ENCODE assay signal across 23 mouse cellular contexts in the genomic region with DNA sequence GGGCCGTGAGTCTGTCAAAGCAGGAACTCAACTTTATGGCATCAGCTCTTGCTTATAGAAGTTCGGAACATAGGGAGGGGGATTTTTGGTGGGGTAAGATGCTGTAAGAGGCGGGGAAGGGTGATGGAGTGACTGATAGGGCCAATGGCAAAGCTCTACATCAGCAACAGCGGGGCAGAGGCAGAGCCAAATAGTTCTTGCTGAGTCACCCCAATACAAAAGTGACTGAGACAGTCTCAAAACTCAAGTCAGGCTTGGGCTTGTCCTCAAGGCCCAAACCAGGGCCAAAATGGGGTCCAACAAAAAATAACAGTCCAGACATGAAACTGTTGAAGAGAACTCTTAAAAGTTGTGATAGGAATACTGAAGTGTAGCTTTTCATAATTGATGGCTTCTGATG. TPM values are rescaled to one million over a fixed set of nuclear protein-coding genes. Genes with fewer than 3 reads are reported as not detected.
DNase-seq lines count a peak whose midpoint lies in the region; TF ChIP-seq lines count a peak whose summit lies in the region.
"Had no signal": no experiment of that assay in that cellular context is flagged by ENCODE, and none has a peak within 500 bp of the region (broad histone marks: within the 10 kb centered on the region; RNA-seq: fewer than 3 reads in every experiment).

No protein-coding gene starts in this region.

- H3K27me3 ChIP-seq in CH12.LX (replicated peaks) (no peaks in the 10 kb centered on the region), MEL (ENCODE audit: control insufficient read depth in 1 of 2, insufficient read depth in 2 of 2, low read length in 2 of 2) (no peaks in the 10 kb centered on the region)
- H3K27me3 ChIP-seq: embryonic facial prominence, embryonic 12.5 days; embryonic facial prominence, embryonic 15.5 days; hindbrain, embryonic 12.5 days; hindbrain, embryonic 15.5 days had no signal

- H3K4me1 ChIP-seq in CH12.LX (ENCODE audit: control insufficient read depth in 1 of 2, insufficient read depth in 2 of 2) (peaks cover 17 to 56% of the 10 kb centered on the region in 2 experiments), MEL (ENCODE audit: control insufficient read depth in 1 of 2, insufficient read depth in 2 of 2, low read length in 2 of 2) (peaks cover 23 to 37% of the 10 kb centered on the region in 2 experiments)

- in situ Hi-C loops in CH12.LX (cut with MboI; ENCODE audit: low pct_ligation_motif_present, low pct_unique_long_range_greater_than_20kb, low sequenced_read_pairs), result loop anchor here (5.0 to 25.0 kb wide), 2 partner anchors 88 to 343 kb away; no protein-coding TSS in a partner anchor

- H3K9me3 ChIP-seq in CH12.LX (replicated peaks; ENCODE audit: low read length) (no peaks in the 10 kb centered on the region), MEL (replicated peaks; ENCODE audit: insufficient read depth, low read length) (no peaks in the 10 kb centered on the region)
- H3K9me3 ChIP-seq: embryonic facial prominence, embryonic 12.5 days; embryonic facial prominence, embryonic 15.5 days; hindbrain, embryonic 12.5 days; hindbrain, embryonic 15.5 days had no signal

- TF ChIP-seq POLR2A in CH12.LX (IDR thresholded peaks at IDR 0.05; ENCODE audit: low read depth, low read length) (no peak), MEL (IDR thresholded peaks at IDR 0.05; ENCODE audit: control insufficient read depth in 1 of 2, insufficient read depth in 1 of 2, low read depth in 1 of 2, low read length in 2 of 2, poor library complexity in 1 of 2) (no peak)

- H3K79me2 ChIP-seq in CH12.LX (replicated peaks; ENCODE audit: control insufficient read depth, extremely low read depth, insufficient read depth, poor library complexity, severe bottlenecking), result no peaks in the 10 kb centered on the region; the same call in 1 of the 2 replicates
- H3K79me2 ChIP-seq in MEL (ENCODE audit: control insufficient read depth, insufficient read depth, low read length, poor library complexity), result no peaks in the 10 kb centered on the region

- no peak overlapping the region for H3K27ac ChIP-seq in CH12.LX (ENCODE audit: insufficient read depth, low read depth)
- H3K27ac ChIP-seq in MEL (ENCODE audit: control insufficient read depth, low read depth, low read length), result peak overlapping the region; percentile 74
- H3K27ac ChIP-seq: embryonic facial prominence, embryonic 12.5 days; embryonic facial prominence, embryonic 15.5 days; hindbrain, embryonic 12.5 days; hindbrain, embryonic 15.5 days had no signal

- dilution Hi-C loops in CH12.LX (cut with MboI; ENCODE audit: extremely low pct_ligation_motif_present, extremely low pct_unique_long_range_greater_than_20kb, low sequenced_read_pairs), result no loop called here

- H3K4me2 ChIP-seq in CH12.LX (ENCODE audit: insufficient read depth, low read depth, poor library complexity, severe bottlenecking), result no peak overlapping the region
- H3K4me2 ChIP-seq: embryonic facial prominence, embryonic 12.5 days; embryonic facial prominence, embryonic 15.5 days; hindbrain, embryonic 12.5 days; hindbrain, embryonic 15.5 days had no signal

- TF ChIP-seq RAD21 in CH12.LX (IDR thresholded peaks at IDR 0.05; ENCODE audit: low read depth, low read length) (no peak), MEL (IDR thresholded peaks at IDR 0.05; ENCODE audit: low read depth, low read length) (no peak)

- H3K4me3 ChIP-seq in CH12.LX (replicated peaks in 1 of 3; ENCODE audit: low read depth in 2 of 3, low read length in 2 of 3, poor library complexity in 1 of 3) (no peak overlapping the region), MEL (ENCODE audit: control insufficient read depth in 1 of 2, insufficient read depth in 1 of 2, low read depth in 2 of 2, low read length in 2 of 2) (no peak overlapping the region)
- H3K4me3 ChIP-seq: embryonic facial prominence, embryonic 12.5 days; embryonic facial prominence, embryonic 15.5 days; hindbrain, embryonic 12.5 days; hindbrain, embryonic 15.5 days had no signal

- DNase-seq in 3T3-L1 (ENCODE audit: low read depth, low spot score), result peak; percentile 53
- DNase-seq in CH12.LX (ENCODE audit: extremely low read depth), result peak; percentile 30
- DNase-seq in MEL (ENCODE audit: low read depth, low spot score), result peak; percentile 87
- peak; percentile 12 for DNase-seq in ZHBTc4 (ENCODE audit: low read depth, low spot score)
- DNase-seq in T-cell, adult 2 months (ENCODE audit: low spot score), result no peak
- no peak for DNase-seq in kidney, adult 18-20 months
- no peak for DNase-seq in right cerebral cortex, adult 2 months (ENCODE audit: low spot score in 2 of 2)
- DNase-seq: adrenal gland, postnatal 10 days; adrenal gland, postnatal 36 days; cerebellum, adult 11 months; cerebellum, adult 2 months; cerebellum, adult 9-11 months; cerebellum, postnatal 25 days; forebrain, postnatal 0 days; gastrocnemius, postnatal 25 days; heart, adult 18-20 months; kidney, adult 8-10 months had no signal

- peaks cover 3 to 10% of the 10 kb centered on the region in 2 experiments for H3K36me3 ChIP-seq in CH12.LX (replicated peaks in 1 of 2; ENCODE audit: control insufficient read depth in 1 of 2, insufficient read depth in 1 of 2, low read length in 1 of 2)
- peaks cover 0 to 33% of the 10 kb centered on the region in 2 experiments; a peak in 2 of 4 replicates for H3K36me3 ChIP-seq in MEL (ENCODE audit: control insufficient read depth in 1 of 2, insufficient read depth in 2 of 2, low read length in 2 of 2)
- H3K36me3 ChIP-seq: hindbrain, embryonic 15.5 days had no signal

- TF ChIP-seq CTCF in CH12.LX (conservative IDR thresholded peaks at IDR 0.05 in 1 of 2, IDR thresholded peaks at IDR 0.05 in 1 of 2; ENCODE audit: low read depth in 2 of 2, low read length in 2 of 2), result no peak
- no peak for TF ChIP-seq CTCF in MEL (IDR thresholded peaks at IDR 0.05 in 2 of 3, conservative IDR thresholded peaks at IDR 0.05 in 1 of 3; ENCODE audit: control insufficient read depth in 1 of 3, insufficient read depth in 1 of 3, low read depth in 2 of 3, low read length in 3 of 3, poor library complexity in 1 of 3, severe bottlenecking in 1 of 3)

- H3K9ac ChIP-seq in CH12.LX (ENCODE audit: insufficient read depth, low read depth) (no peak overlapping the region), MEL (ENCODE audit: control insufficient read depth, low read depth, low read length, poor library complexity, severe bottlenecking) (peak overlapping the region; percentile 45)
- H3K9ac ChIP-seq: embryonic facial prominence, embryonic 12.5 days; embryonic facial prominence, embryonic 15.5 days; forebrain, postnatal 0 days; hindbrain, embryonic 12.5 days; hindbrain, embryonic 15.5 days had no signal

- 0 out of 2 replicates have a peak, but pooled peaks have one; percentile 4 for TF ChIP-seq EP300 in CH12.LX (IDR thresholded peaks at IDR 0.05; ENCODE audit: low read length)
- peak; percentile 38 to 70; a peak in 2 of 4 replicates for TF ChIP-seq EP300 in MEL (IDR thresholded peaks at IDR 0.05; ENCODE audit: low read depth in 1 of 2, low read length in 2 of 2)

TF ChIP-seq in CH12.LX, 34 proteins besides CTCF, POLR2A, EP300 and RAD21:
- TF ChIP-seq KAT2A (IDR thresholded peaks at IDR 0.05; ENCODE audit: insufficient replicate concordance, low read length) (no peak), MAFK (IDR thresholded peaks at IDR 0.05; ENCODE audit: insufficient replicate concordance, low read length) (peak; percentile 86), HCFC1 (IDR thresholded peaks at IDR 0.05; ENCODE audit: low read depth, low read length) (0 out of 2 replicates have a peak, but pooled peaks have one; percentile 9)

TF ChIP-seq in MEL, 35 proteins besides CTCF, POLR2A, EP300 and RAD21 (continues in another document):
- TF ChIP-seq ZKSCAN1 (IDR thresholded peaks at IDR 0.05; ENCODE audit: low read depth, low read length) (no peak), CHD1 (IDR thresholded peaks at IDR 0.05; ENCODE audit: low read depth, low read length) (no peak), POLR2AphosphoS5 (IDR thresholded peaks at IDR 0.05; ENCODE audit: borderline replicate concordance, low read depth, low read length) (no peak), ZC3H11A (IDR thresholded peaks at IDR 0.05; ENCODE audit: low read depth, low read length) (peak; percentile 87), USF1 (IDR thresholded peaks at IDR 0.05; ENCODE audit: low read depth, low read length) (no peak), BHLHE40 (IDR thresholded peaks at IDR 0.05; ENCODE audit: borderline replicate concordance, low read depth, low read length) (no peak), ZMIZ1 (IDR thresholded peaks at IDR 0.05; ENCODE audit: low read depth, low read length) (no peak), UBTF (IDR thresholded peaks at IDR 0.05; ENCODE audit: borderline replicate concordance, insufficient read depth, low read depth, low read length) (no peak), E2F4 (IDR thresholded peaks at IDR 0.05; ENCODE audit: borderline replicate concordance, low read depth, low read length) (no peak), MXI1 (IDR thresholded peaks at IDR 0.05; ENCODE audit: low read depth, low read length) (no peak), KAT2A (conservative IDR thresholded peaks at IDR 0.05; ENCODE audit: low read depth, low read length) (peak; percentile 50; the same call in 1 of the 2 replicates), NELFE (IDR thresholded peaks at IDR 0.05; ENCODE audit: low read depth, low read length) (no peak), MYC (IDR thresholded peaks at IDR 0.05; ENCODE audit: low read depth, low read length) (no peak), MAFK (IDR thresholded peaks at IDR 0.05; ENCODE audit: borderline replicate concordance, low read depth, low read length) (peak; percentile 93), MYB (IDR thresholded peaks at IDR 0.05; ENCODE audit: low read depth, low read length) (no peak), MAX (IDR thresholded peaks at IDR 0.05; ENCODE audit: low read length) (no peak), MEF2A (IDR thresholded peaks at IDR 0.05; ENCODE audit: extremely low read depth, insufficient replicate concordance, low read depth, low read length, poor library complexity, severe bottlenecking) (no peak), POLR2AphosphoS2 (IDR thresholded peaks at IDR 0.05; ENCODE audit: low read length) (no peak), TAL1 (IDR thresholded peaks at IDR 0.05; ENCODE audit: low read length) (no peak)

RNA-seq across cellular contexts. Expression of a gene that starts 30.9 kb away (rescaled TPM):
- total RNA-seq in CH12.LX (2012; rRNA removed) (4.0 and 4.7 TPM in 2 replicates), CH12.LX (2014; rRNA removed) (3.4 and 3.8 TPM in 2 replicates), MEL (2012; rRNA removed) (5.1 and 6.2 TPM in 2 replicates)
- polyA plus RNA-seq in CH12.LX (2012; ENCODE audit: insufficient read length, low read depth) (5.2 and 5.8 TPM in 2 replicates), MEL (2012; ENCODE audit: insufficient read depth in 1 of 2, insufficient read length in 2 of 2, low read depth in 1 of 2, low replicate concordance in 2 of 2, missing spikeins in 1 of 2) (1 to 10 TPM in 1 of 2 experiments, not detected in 1; 9.2 TPM)

RNA-seq across cellular contexts. Expression of a gene that starts 40.2 kb away (rescaled TPM):
- total RNA-seq in CH12.LX (2012; rRNA removed) (not detected in 2 replicates), CH12.LX (2014; rRNA removed) (0.07 TPM in 1 of 2 replicates, not detected in the other), MEL (2012; rRNA removed) (16.8 and 20.2 TPM in 2 replicates)
- polyA plus RNA-seq in CH12.LX (2012; ENCODE audit: insufficient read length, low read depth) (not detected in 2 replicates), MEL (2012; ENCODE audit: insufficient read depth in 1 of 2, insufficient read length in 2 of 2, low read depth in 1 of 2, low replicate concordance in 2 of 2, missing spikeins in 1 of 2) (10 to 100 TPM in 1 of 2 experiments, not detected in 1; 20.6 TPM)
- total RNA-seq: common myeloid progenitor, adult 5-6 weeks; hematopoietic stem cell, adult 5-6 weeks had no signal

Comparison
In these comparisons a context has a peak if more than half of its experiments do, and no peak if none do; other contexts are left out.
1. DNase-seq: peak in 3T3-L1 (single experiment), CH12.LX (single experiment), MEL (single experiment) and ZHBTc4 (single experiment); none in T-cell, adult 2 months (single experiment), kidney, adult 18-20 months (single experiment) and right cerebral cortex, adult 2 months (0 of 2).
2. RNA of a gene that starts 40.2 kb away (total RNA-seq): 16.8 to 20.2 TPM in MEL; 0.07 TPM in CH12.LX; every median in the first group is over 10 times any median in the second.